Mouse (Mus musculus) E14TG2a.4 (cell line): Measurements from ENCODE around the gene Rgs12.

ENCODE experiments used
- CTCF ChIP-seq: conservative IDR thresholded peaks from 2 replicates; pipeline ENCODE4 v1.5.1; 2014; ENCODE audit warnings: low read length
- NANOG ChIP-seq: IDR thresholded peaks from 2 replicates; pipeline ENCODE4 v1.6.1; 2014; ENCODE audit warnings: borderline replicate concordance, low read length, mixed read lengths
- POU5F1 ChIP-seq: IDR thresholded peaks from 2 replicates; pipeline ENCODE4 v1.6.1; 2014; ENCODE audit warnings: low read length, borderline replicate concordance

DNA sequence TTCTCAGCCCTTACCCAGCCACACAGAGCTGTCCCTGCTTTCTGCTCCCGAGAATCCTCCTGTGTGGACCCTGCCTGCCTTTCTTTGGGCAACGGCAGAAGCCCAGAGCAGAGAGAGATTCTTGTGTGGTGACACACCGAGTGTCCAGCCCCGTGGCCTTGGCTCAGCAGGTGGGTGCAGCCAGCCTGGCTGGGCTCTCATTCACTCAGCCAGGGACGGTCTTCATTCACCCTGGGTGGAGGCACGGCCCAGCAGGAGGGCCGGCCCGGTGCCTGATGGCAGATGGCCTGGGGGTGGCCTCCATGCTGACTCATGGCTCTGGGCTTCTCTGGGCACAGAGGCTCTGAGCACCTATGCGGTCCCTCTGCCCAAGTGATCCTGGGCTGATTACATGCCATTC, 124.7 kb downstream of the Rgs12 start:
- TF ChIP-seq CTCF (no peak), NANOG (no peak), POU5F1 (no peak)
